Mouse (Mus musculus) kidney, postnatal 36 days (tissue): Measurements from ENCODE around the gene Cntd1.

Source experiments
- DNase-seq, 2 experiments: peaks; one replicate each; pipeline ENCODE4 v3.0.0; 2021 to 2022; ENCODE audit warnings: mixed read lengths in 2 of 2

Cntd1 gene

GRCm38 (mm10) chr11:101255826-101256775, 22.7 kb upstream of the Cntd1 start:
- no peak for DNase-seq

GRCm38 (mm10) chr11:101259261-101259712, 19.5 kb upstream of the Cntd1 start:
- peak; percentile 64 to 68 for DNase-seq

- peak; percentile 94 to 95 for DNase-seq
These were observed 18.6 kb upstream of the Cntd1 start, which contains the start of gene Wnk4 for GRCm38 (mm10) chr11:101259948-101260825. TSS of gene Wnk4 (plus strand) at chr11:101260567.

- DNase-seq, result peak in 1 of 2 experiments; percentile 53
These were observed 17.9 kb upstream of the Cntd1 start for GRCm38 (mm10) chr11:101260826-101261380.

- DNase-seq, result peak; percentile 31 to 59
These were observed 16.4 kb upstream of the Cntd1 start for GRCm38 (mm10) chr11:101262272-101262967.

GRCm38 (mm10) chr11:101263138-101263988, 15.4 kb upstream of the Cntd1 start:
- peak; percentile 56 to 60 for DNase-seq

GRCm38 (mm10) chr11:101263989-101264280, 14.9 kb upstream of the Cntd1 start:
- DNase-seq, result no peak

GRCm38 (mm10) chr11:101264954-101265471, 13.8 kb upstream of the Cntd1 start:
- no peak for DNase-seq

- DNase-seq, result no peak
These were observed 12.9 kb upstream of the Cntd1 start for GRCm38 (mm10) chr11:101265906-101266305.

- DNase-seq, result no peak
These were observed 9.2 kb upstream of the Cntd1 start for GRCm38 (mm10) chr11:101269577-101270116.

- DNase-seq, result no peak
These were observed 6.4 kb upstream of the Cntd1 start for GRCm38 (mm10) chr11:101272446-101272845.

- DNase-seq, result peak in 1 of 2 experiments; percentile 19
These were observed 3.5 kb upstream of the Cntd1 start for GRCm38 (mm10) chr11:101275309-101275708.

- peak; percentile 34 to 58 for DNase-seq
These were observed 2.3 kb upstream of the Cntd1 start for GRCm38 (mm10) chr11:101276319-101277070.

GRCm38 (mm10) chr11:101277381-101278222, 1.2 kb upstream of the Cntd1 start:
- peak; percentile 79 to 91 for DNase-seq

GRCm38 (mm10) chr11:101279193-101279569, 369 bp downstream of the Cntd1 start:
- no peak for DNase-seq

- peak in 1 of 2 experiments; percentile 42 for DNase-seq
These were observed 2.0 kb downstream of the Cntd1 start for GRCm38 (mm10) chr11:101280837-101281236.

- no peak for DNase-seq
These were observed 4.1 kb downstream of the Cntd1 start for GRCm38 (mm10) chr11:101282896-101283295.

- peak in 1 of 2 experiments; percentile 73 for DNase-seq
These were observed 5.0 kb downstream of the Cntd1 start for GRCm38 (mm10) chr11:101283805-101284204.

GRCm38 (mm10) chr11:101287306-101287705, 8.5 kb downstream of the Cntd1 start:
- DNase-seq, result peak in 1 of 2 experiments; percentile 20
